Mouse (Mus musculus) adrenal gland, postnatal 10 days (tissue): Measurements from ENCODE around the gene Smchd1. TPM values are rescaled to one million over a fixed set of nuclear protein-coding genes. Genes with fewer than 3 reads are reported as not detected.

Experiments
- DNase-seq: peaks from one replicate; pipeline ENCODE4 v3.0.0; 2021; ENCODE audit warnings: mixed read lengths
- total RNA-seq, 2 experiments: library from RNA; stranded (reverse); gene quantifications; 2 replicates each; pipeline ENCODE4 v1.2.3; 2021

The Smchd1 gene
- total RNA-seq, 2 experiments from 2014 or later = 32.9 to 43.5 TPM

DNA sequence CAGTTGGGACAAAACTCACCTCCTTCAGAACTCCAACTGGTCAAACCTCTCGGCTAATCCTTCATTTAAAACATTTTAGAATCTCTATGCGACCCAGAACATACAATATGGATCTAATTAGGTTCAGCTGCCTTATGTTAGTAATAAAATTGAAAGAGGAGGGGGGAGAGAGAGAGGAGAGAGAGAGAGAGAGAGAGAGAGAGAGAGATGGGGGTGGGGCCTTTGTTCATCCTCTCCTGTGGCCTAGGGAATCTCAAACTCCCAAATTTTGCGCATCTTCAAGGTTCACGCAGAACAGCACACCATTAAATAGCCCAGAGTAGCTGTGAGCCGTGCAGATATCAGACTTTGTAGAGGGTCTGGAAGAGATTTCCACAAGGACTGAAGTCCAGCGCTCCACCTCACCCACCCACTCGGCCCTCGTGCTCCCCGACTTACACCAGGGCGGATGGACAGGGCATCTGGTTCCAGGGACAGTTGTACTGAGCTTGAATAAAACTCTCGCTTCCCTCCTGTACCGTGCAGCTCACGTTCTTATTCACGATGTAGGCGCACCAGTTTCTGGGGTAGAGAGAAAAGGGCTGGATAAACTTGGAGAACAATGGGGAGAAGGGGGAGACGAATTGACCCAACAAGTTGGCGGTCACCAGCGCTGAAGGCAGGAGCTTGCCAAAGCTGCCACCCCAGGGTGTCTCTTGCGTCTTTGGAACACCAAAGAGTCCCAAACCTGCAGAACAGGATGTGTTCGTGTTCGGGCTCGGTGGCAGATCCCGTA is 165.2 kb downstream of the Smchd1 start:
- no peak for DNase-seq

DNA sequence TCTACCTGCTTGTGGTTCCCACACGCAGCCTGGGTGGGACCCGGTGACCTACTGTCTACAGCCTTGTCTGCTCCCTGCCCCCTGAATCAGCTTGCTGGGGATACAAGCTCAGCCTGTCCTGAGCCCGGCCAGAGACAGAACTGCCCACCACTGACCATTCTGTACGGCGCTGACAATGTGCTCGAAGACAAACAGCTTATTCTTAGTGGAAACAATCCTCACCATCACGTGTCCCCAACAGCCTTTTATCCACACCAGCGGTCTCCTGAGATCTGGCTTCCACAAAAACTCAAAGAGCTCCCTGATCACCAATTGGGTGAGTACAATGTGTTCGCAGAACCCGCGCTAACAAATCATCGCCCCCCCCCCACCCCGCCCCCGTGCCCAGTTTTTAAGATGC is 166.0 kb downstream of the Smchd1 start:
- DNase-seq = no peak

DNA sequence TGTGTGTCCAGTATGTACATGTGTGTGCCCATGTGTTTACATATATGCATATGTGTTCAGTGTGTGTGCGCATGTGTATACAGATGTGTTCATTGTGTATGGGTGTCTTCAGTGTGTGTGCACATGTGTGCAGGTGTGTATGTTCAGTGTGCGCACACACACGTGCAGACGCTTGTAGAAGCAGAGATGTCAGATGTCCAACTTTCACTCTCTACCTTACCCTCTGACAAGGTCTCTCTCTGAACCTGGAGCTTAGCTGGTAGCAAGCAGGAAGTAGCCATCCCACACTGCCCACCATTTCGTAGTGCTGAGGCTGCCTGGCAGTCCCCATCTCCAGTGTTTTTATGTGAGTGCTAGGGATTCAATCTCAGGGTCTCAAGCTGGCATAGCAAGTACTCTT is 166.8 kb downstream of the Smchd1 start:
- DNase-seq = no peak

DNA sequence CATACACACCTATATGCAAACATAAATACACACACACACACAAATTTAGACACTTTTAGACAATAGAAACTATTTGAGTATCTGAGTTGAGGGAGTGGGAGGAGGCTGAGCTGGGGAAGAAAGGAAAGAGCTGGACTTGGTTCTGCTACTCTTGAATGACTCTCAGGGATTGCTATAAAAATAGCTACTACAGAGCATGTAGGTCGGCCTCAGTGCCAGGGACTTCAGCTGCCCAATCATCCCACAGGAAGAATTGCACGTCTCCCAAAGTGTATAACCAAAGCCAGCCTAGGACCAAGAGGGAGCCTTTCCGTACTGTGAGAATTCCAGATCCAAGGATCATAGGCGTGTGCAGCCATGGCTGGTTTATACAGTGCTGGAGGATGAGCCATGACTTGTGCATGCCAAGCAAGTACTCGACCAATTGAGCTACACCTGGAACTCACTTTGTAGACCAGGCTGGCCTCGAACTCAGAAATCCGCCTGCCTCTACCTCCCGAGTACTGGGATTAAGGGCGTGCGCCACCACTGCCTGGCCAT is 167.8 kb downstream of the Smchd1 start:
- no peak for DNase-seq

DNA sequence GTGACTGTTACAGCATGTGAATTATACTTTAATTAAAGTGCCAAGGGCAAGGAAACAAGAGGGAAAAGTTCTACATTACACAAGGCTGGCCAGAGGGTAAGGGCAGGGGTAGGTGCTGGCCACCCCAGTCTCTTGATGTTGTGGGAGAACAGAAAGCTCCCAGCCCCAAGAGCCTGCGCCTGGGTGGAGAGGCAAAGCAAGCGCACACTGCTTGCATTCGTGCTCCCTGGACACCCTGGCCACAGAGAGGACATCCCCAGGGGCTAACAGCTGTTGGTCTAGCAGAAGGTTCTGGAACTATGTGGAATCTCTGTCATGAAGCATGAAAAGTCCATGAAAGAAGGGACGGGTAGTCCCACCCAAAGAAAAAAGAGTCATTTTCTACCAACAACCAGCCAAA is 168.4 kb downstream of the Smchd1 start:
- DNase-seq = no peak

DNA sequence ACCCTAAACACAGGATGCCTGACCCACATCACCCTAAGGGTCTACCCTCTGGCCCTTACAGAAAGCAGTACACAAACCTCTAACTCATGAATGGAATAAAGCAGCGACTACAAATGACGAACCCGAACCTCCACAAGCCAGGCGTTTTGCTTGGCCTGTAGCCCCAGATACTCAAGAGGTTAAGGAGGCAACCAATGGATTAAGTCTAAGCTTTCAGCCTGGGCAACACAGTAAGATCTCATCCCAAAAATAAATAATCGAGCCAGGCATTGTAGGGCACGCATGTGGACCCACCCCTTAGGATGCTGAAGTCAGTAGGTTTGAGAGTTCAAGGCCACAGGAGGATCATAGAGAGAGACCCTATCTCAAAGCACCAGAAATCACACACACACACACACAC is 169.1 kb downstream of the Smchd1 start:
- DNase-seq = no peak

DNA sequence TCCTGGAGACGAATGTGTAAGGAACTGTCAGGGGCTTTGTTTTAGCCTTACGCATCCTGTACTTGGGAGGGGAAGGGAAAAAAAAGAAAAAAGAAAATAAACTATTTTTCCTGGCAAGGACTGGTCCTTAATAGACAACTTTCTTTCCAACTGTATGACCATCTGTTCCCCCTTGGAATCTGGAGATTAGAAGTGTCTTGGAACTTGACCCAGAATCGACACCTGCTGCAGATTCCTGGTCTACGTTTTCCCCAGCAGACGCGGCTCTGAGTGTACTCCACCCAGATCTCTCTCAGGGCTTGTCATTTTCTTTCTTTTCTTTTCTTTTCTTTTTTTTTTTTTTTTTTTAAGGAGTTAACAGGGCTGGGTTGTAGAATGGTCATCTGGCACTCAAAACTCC is 171.7 kb downstream of the Smchd1 start:
- DNase-seq = no peak

DNA sequence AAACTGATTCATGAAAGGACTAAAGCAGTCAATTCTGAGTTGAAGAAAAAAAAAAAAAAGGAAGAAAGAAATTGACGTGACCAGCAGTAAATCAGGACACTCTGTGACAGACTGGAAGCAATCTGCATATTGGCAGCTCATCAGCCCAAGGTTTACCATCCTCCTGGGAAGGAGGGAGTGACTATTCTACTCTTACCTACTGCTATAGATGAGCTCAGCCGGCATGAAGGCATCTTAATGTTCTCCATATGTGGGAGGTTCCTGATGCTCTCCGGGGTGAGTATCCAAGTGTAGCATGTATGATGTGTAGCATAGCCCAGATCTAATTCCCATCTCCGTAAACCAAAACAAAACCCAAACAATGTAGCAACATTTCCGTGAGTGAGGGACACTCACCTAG is 173.7 kb downstream of the Smchd1 start:
- no peak for DNase-seq

DNA sequence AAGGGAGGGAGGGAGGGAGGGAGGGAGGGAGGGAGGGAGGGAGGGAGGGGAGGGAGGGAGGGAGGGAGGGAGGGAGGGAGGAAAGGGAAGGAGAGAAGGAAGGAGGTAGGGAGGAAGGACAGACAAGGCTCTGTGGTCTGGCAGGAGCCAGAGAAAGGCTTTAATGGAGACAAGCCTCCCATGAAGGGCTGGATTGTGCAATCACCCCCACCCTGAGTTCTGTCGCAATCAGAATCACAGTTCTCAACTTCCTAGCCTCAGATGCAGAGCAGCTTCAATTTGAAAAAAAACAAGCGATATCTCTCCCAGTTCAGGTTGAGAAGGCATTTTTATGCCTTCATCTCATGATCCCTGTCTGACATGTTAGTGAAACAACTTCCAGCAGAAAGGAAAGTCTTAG is 174.8 kb downstream of the Smchd1 start:
- DNase-seq = peak; percentile 58

DNA sequence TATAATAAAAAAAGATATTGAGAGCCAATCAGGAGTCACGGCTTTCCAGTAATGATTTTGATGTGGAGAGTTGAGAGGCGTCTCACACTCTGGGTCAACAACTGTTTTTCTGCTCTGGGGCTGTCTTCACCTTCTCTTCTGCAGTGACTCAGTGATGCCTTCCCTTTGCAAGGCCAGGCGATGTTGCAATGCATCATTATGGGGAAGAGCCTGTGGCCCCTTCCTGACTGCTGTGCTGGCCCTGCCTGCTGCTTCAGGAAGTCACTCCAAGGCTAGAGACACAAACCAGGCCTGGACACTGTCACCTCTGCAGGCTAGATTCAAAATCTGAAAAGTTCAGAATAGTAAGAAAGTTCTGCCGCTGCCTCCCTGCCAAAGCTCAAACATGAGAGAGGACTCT is 175.3 kb downstream of the Smchd1 start:
- DNase-seq = peak; percentile 29

DNA sequence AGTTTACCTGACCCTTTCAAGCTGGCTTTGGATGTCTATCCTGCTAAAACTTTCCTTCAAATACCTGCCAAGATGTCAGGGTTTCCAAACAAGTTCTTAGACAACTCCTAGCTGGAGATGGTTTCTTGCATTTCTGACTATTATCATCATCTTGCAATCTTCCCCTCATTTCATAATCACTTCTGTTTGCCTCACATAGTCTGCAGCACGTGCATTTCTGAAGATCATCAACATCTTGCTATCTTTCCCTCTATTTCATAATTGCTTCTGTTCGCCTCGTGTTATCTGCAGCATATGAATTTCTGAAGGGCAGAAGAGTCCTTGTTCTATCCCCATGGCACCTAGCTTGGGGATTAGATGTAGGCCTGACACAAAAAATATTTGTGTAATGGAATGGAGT is 180.6 kb downstream of the Smchd1 start:
- no peak for DNase-seq

Other genes starting within 250 kb of the Smchd1 start
- 10 to 100 TPM; 14.0 to 15.4 TPM for gene Emilin2, start 163.4 kb downstream of the Smchd1 start, total RNA-seq
- gene Gm4707, start 15.4 kb downstream of the Smchd1 start, total RNA-seq = 1 to 10 TPM; 1.7 to 3.3 TPM
- gene Ndc80, start 51.5 kb upstream of the Smchd1 start, total RNA-seq = 10 to 100 TPM in 1 of 2 experiments, 1 to 10 TPM in 1; 9.4 to 11.9 TPM
- gene Spdya, start 76.7 kb upstream of the Smchd1 start, total RNA-seq = under 1 TPM; 0.45 to 0.55 TPM
- gene Wdr43, start 140.6 kb upstream of the Smchd1 start, total RNA-seq = 10 to 100 TPM; 46.3 to 53.4 TPM
- under 1 TPM; 0.27 to 0.33 TPM for gene Togaram2, start 197.9 kb upstream of the Smchd1 start, total RNA-seq